Mouse (Mus musculus) olfactory bulb, adult 2 months (tissue): ENCODE measurements around the gene Ccdc171.

ENCODE experiments used
- CTCF ChIP-seq: fragments of 200-500 bp; IDR thresholded peaks from 2 replicates; pipeline ENCODE4 v1.5.1; 2012; ENCODE audit warnings: low read depth, mild to moderate bottlenecking, low read length, moderate library complexity; ENCODE audit not compliant: insufficient read depth
- POLR2A ChIP-seq: fragments of 200-500 bp; IDR thresholded peaks from 2 replicates; pipeline ENCODE4 v1.6.1; 2012; ENCODE audit warnings: mild to moderate bottlenecking, low read depth, low read length, moderate library complexity; ENCODE audit not compliant: insufficient read depth

- TF ChIP-seq POLR2A, result peak; percentile 98
- no peak for TF ChIP-seq CTCF
Measured at GRCm38 (mm10) chr4:83524843-83525689, at the start of gene Ccdc171.
